Mouse (Mus musculus) midbrain, embryonic 10.5 days (tissue): ENCODE data around the gene Ms4a6d. TPM values are rescaled to one million over a fixed set of nuclear protein-coding genes. Genes with fewer than 3 reads are reported as not detected.
"Not testable (repeated sequence)": the region's sequence is repeated elsewhere in the genome, so short reads cannot be mapped to it uniquely, and the experiment has no call there.

ENCODE experiments used
- DNase-seq: peaks from one replicate; pipeline ENCODE4 v3.0.0-alpha.2; 2017; ENCODE audit warnings: low spot score
- H3K27ac ChIP-seq: fragments of 300-500 bp; sonication (generic); replicated peaks from 2 replicates; pipeline ENCODE4 v1.5.1; 2016; ENCODE audit warnings: mild to moderate bottlenecking
- H3K27me3 ChIP-seq: fragments of 300-500 bp; sonication (generic); 2 replicates; pipeline ENCODE4 v1.6.1; 2016; ENCODE audit warnings: low read depth, mild to moderate bottlenecking; ENCODE audit not compliant: poor library complexity, severe bottlenecking
- H3K36me3 ChIP-seq: fragments of 300-500 bp; sonication (generic); 2 replicates; pipeline ENCODE4 v1.6.1; 2016; ENCODE audit warnings: mild to moderate bottlenecking, moderate library complexity
- H3K4me1 ChIP-seq: fragments of 300-500 bp; sonication (generic); 2 replicates; pipeline ENCODE4 v1.6.1; 2016
- H3K4me3 ChIP-seq: fragments of 300-500 bp; sonication (generic); 2 replicates; pipeline ENCODE4 v1.5.1; 2016; ENCODE audit warnings: mild to moderate bottlenecking, moderate library complexity
- H3K9me3 ChIP-seq: fragments of 300-500 bp; sonication (generic); replicated peaks from 2 replicates; pipeline ENCODE4 v1.6.1; 2016; ENCODE audit warnings: mild to moderate bottlenecking
- WGBS: fragments of 180-500 bp; shearing (Covaris S2); methylation state at CpG from one replicate; pipeline ENCODE4 v1.1.7; 2016; 5-methylcytosine and 5-hydroxymethylcytosine counted together
- polyA plus RNA-seq: library from polyadenylated mRNA; unstranded; fragments of >200 nt; fragmentation: Nextera tagmentation; extraction: Ambion mirVana; gene quantifications from 2 replicates; pipeline ENCODE4 v1.2.1, GENCODE M21; 2016

Ms4a6d gene
- polyA plus RNA-seq, 1 experiment from 2014 or later, result 1.4 TPM

- Histone ChIP-seq H3K4me3 (no peak overlapping the region), H3K4me1 (no peaks in the 10 kb centered on the region), H3K36me3 (no peaks in the 10 kb centered on the region), H3K9me3 (no peaks in the 10 kb centered on the region), H3K27me3 (no peaks in the 10 kb centered on the region), H3K27ac (no peak overlapping the region)
- no peak for DNase-seq
- 91% methylated on average over 1 of the region's 1 CpGs for WGBS
Observed at GRCm38 (mm10) chr19:11613084-11613483, 8.4 kb upstream of the Ms4a6d start.

GRCm38 (mm10) chr19:11612293-11612692 is 7.6 kb upstream of the Ms4a6d start:
- no peak overlapping the region for H3K27ac ChIP-seq
- no peaks in the 10 kb centered on the region for H3K9me3 ChIP-seq
- H3K27me3 ChIP-seq, result no peaks in the 10 kb centered on the region
- H3K36me3 ChIP-seq, result no peaks in the 10 kb centered on the region
- H3K4me3 ChIP-seq, result no peak overlapping the region
- 68% methylated on average over 2 of the region's 2 CpGs for WGBS
- no peaks in the 10 kb centered on the region for H3K4me1 ChIP-seq
- no peak for DNase-seq

GRCm38 (mm10) chr19:11611541-11611945 is 6.9 kb upstream of the Ms4a6d start:
- Histone ChIP-seq H3K27ac (no peak overlapping the region), H3K4me1 (no peaks in the 10 kb centered on the region), H3K36me3 (no peaks in the 10 kb centered on the region), H3K4me3 (no peak overlapping the region), H3K9me3 (no peaks in the 10 kb centered on the region), H3K27me3 (no peaks in the 10 kb centered on the region)
- 25% methylated on average over 6 of the region's 6 CpGs for WGBS
- peak; percentile 13 for DNase-seq

GRCm38 (mm10) chr19:11608172-11608571 is 3.5 kb upstream of the Ms4a6d start:
- no peaks in the 10 kb centered on the region for H3K36me3 ChIP-seq
- H3K27me3 ChIP-seq, result no peaks in the 10 kb centered on the region
- DNase-seq, result peak; percentile 42
- H3K27ac ChIP-seq, result no peak overlapping the region
- no peaks in the 10 kb centered on the region for H3K4me1 ChIP-seq
- 21% methylated on average over 1 of the region's 1 CpGs for WGBS
- no peaks in the 10 kb centered on the region for H3K9me3 ChIP-seq
- no peak overlapping the region for H3K4me3 ChIP-seq

GRCm38 (mm10) chr19:11602026-11602425 is 2.6 kb downstream of the Ms4a6d start:
- DNase-seq, result no peak
- H3K4me3 ChIP-seq, result no peak overlapping the region
- no peaks in the 10 kb centered on the region for H3K9me3 ChIP-seq
- H3K36me3 ChIP-seq, result no peaks in the 10 kb centered on the region
- H3K27me3 ChIP-seq, result no peaks in the 10 kb centered on the region
- H3K27ac ChIP-seq, result no peak overlapping the region
- H3K4me1 ChIP-seq, result no peaks in the 10 kb centered on the region
- 93% methylated on average over 2 of the region's 2 CpGs for WGBS

GRCm38 (mm10) chr19:11601349-11601748 is 3.3 kb downstream of the Ms4a6d start:
- no peak overlapping the region for H3K4me3 ChIP-seq
- H3K27ac ChIP-seq, result no peak overlapping the region
- H3K36me3 ChIP-seq, result no peaks in the 10 kb centered on the region
- no peak for DNase-seq
- H3K4me1 ChIP-seq, result no peaks in the 10 kb centered on the region
- 92% methylated on average over 3 of the region's 3 CpGs for WGBS
- H3K27me3 ChIP-seq, result no peaks in the 10 kb centered on the region
- no peaks in the 10 kb centered on the region for H3K9me3 ChIP-seq

- no peaks in the 10 kb centered on the region for H3K4me1 ChIP-seq
- no peaks in the 10 kb centered on the region for H3K9me3 ChIP-seq
- no peaks in the 10 kb centered on the region for H3K27me3 ChIP-seq
- no peak overlapping the region for H3K27ac ChIP-seq
- H3K4me3 ChIP-seq, result no peak overlapping the region
- WGBS, result 69% methylated on average over 2 of the region's 2 CpGs
- no peaks in the 10 kb centered on the region for H3K36me3 ChIP-seq
- DNase-seq, result no peak
Observed at GRCm38 (mm10) chr19:11589891-11590449, 14.7 kb downstream of the Ms4a6d start.

- H3K27me3 ChIP-seq, result no peaks in the 10 kb centered on the region
- no peaks in the 10 kb centered on the region for H3K9me3 ChIP-seq
- no peaks in the 10 kb centered on the region for H3K4me1 ChIP-seq
- H3K27ac ChIP-seq, result no peak overlapping the region
- WGBS, result 76% methylated on average over 4 of the region's 4 CpGs
- no peak for DNase-seq
- no peaks in the 10 kb centered on the region for H3K36me3 ChIP-seq
- H3K4me3 ChIP-seq, result no peak overlapping the region
Observed at GRCm38 (mm10) chr19:11589205-11589604, 15.4 kb downstream of the Ms4a6d start.

- Histone ChIP-seq H3K4me1 (no peaks in the 10 kb centered on the region), H3K27me3 (no peaks in the 10 kb centered on the region), H3K9me3 (no peaks in the 10 kb centered on the region), H3K4me3 (no peak overlapping the region), H3K36me3 (no peaks in the 10 kb centered on the region), H3K27ac (no peak overlapping the region)
- 88% methylated on average over 8 of the region's 8 CpGs for WGBS
- DNase-seq, result no peak
Observed at GRCm38 (mm10) chr19:11574965-11575364, 29.7 kb downstream of the Ms4a6d start.

GRCm38 (mm10) chr19:11559560-11559959 is 45.1 kb downstream of the Ms4a6d start:
- H3K27ac ChIP-seq, H3K36me3 ChIP-seq, H3K9me3 ChIP-seq, DNase-seq, H3K4me1 ChIP-seq, H3K4me3 ChIP-seq, H3K27me3 ChIP-seq: not testable (repeated sequence)

GRCm38 (mm10) chr19:11554726-11555125 is 49.9 kb downstream of the Ms4a6d start:
- no peaks in the 10 kb centered on the region for H3K27me3 ChIP-seq
- 91% methylated on average over 5 of the region's 5 CpGs for WGBS
- H3K4me3 ChIP-seq, result no peak overlapping the region
- no peaks in the 10 kb centered on the region for H3K36me3 ChIP-seq
- DNase-seq, result no peak
- no peaks in the 10 kb centered on the region for H3K4me1 ChIP-seq
- no peak overlapping the region for H3K27ac ChIP-seq
- no peaks in the 10 kb centered on the region for H3K9me3 ChIP-seq

- no peaks in the 10 kb centered on the region for H3K36me3 ChIP-seq
- no peak overlapping the region for H3K27ac ChIP-seq
- H3K4me3 ChIP-seq, result no peak overlapping the region
- no peaks in the 10 kb centered on the region for H3K9me3 ChIP-seq
- H3K27me3 ChIP-seq, result no peaks in the 10 kb centered on the region
- DNase-seq, result no peak
- no peaks in the 10 kb centered on the region for H3K4me1 ChIP-seq
Observed at GRCm38 (mm10) chr19:11547911-11548310, 56.7 kb downstream of the Ms4a6d start.

GRCm38 (mm10) chr19:11544383-11544782 is 60.3 kb downstream of the Ms4a6d start:
- WGBS, result 90% methylated on average over 2 of the region's 2 CpGs

More at GRCm38 (mm10) chr19:11544383-11544782, 60.3 kb downstream of the Ms4a6d start:
- H3K9me3 ChIP-seq, H3K27me3 ChIP-seq, H3K36me3 ChIP-seq, H3K4me3 ChIP-seq, DNase-seq, H3K4me1 ChIP-seq, H3K27ac ChIP-seq: not testable (repeated sequence)
